Mouse (Mus musculus) forebrain, embryonic 15.5 days (tissue): ENCODE measurements around the gene Asf1a. TPM values are rescaled to one million over a fixed set of nuclear protein-coding genes. Genes with fewer than 3 reads are reported as not detected.
"Not testable (repeated sequence)": the region's sequence is repeated elsewhere in the genome, so short reads cannot be mapped to it uniquely, and the experiment has no call there.

ENCODE experiments used
- ATAC-seq: fragments of 200-750 bp; cut with Nextera tagmentation; replicated peaks from 2 replicates; pipeline ENCODE4 v1.8.0; 2017; ENCODE audit warnings: mild to moderate bottlenecking, moderate TSS enrichment, moderate library complexity
- H3K27ac ChIP-seq: fragments of 300-500 bp; sonication (generic); replicated peaks from 2 replicates; pipeline ENCODE4 v1.5.1; 2015; ENCODE audit warnings: mild to moderate bottlenecking, inconsistent platforms
- H3K27me3 ChIP-seq: fragments of 300-500 bp; sonication (generic); 2 replicates; pipeline ENCODE4 v1.6.1; 2015; ENCODE audit warnings: inconsistent platforms
- H3K36me3 ChIP-seq: fragments of 300-500 bp; sonication (generic); 2 replicates; pipeline ENCODE4 v1.6.1; 2015; ENCODE audit warnings: mild to moderate bottlenecking, inconsistent platforms
- H3K4me1 ChIP-seq: fragments of 300-500 bp; sonication (generic); 2 replicates; pipeline ENCODE4 v1.6.1; 2015; ENCODE audit warnings: inconsistent platforms
- H3K4me2 ChIP-seq: fragments of 300-500 bp; sonication (generic); replicated peaks from 2 replicates; pipeline ENCODE4 v1.6.1; 2015; ENCODE audit warnings: mild to moderate bottlenecking, inconsistent platforms
- H3K4me3 ChIP-seq: fragments of 300-500 bp; sonication (generic); 2 replicates; pipeline ENCODE4 v1.5.1; 2015; ENCODE audit warnings: mild to moderate bottlenecking, inconsistent platforms
- H3K9ac ChIP-seq: fragments of 300-500 bp; sonication (generic); replicated peaks from 2 replicates; pipeline ENCODE4 v1.6.1; 2015; ENCODE audit warnings: mild to moderate bottlenecking, inconsistent platforms
- H3K9me3 ChIP-seq: fragments of 300-500 bp; sonication (generic); 2 replicates; pipeline ENCODE4 v1.6.1; 2016; ENCODE audit warnings: inconsistent platforms
- WGBS: fragments of 180-500 bp; shearing (Covaris S2); methylation state at CpG from one replicate; pipeline ENCODE4 v1.1.7; 2015; ENCODE audit warnings: mixed read lengths; 5-methylcytosine and 5-hydroxymethylcytosine counted together
- polyA plus RNA-seq: library from polyadenylated mRNA; unstranded; fragments of >200 nt; fragmentation: Nextera tagmentation; extraction: Ambion mirVana; gene quantifications from 2 replicates; pipeline ENCODE4 v1.2.1, GENCODE M21; 2015

The Asf1a gene
- polyA plus RNA-seq, 1 experiment from 2014 or later = 114 TPM

- 77% methylated on average over 2 of the region's 2 CpGs for WGBS
Observed at GRCm38 (mm10) chr10:53608274-53608673, 11.7 kb downstream of the Asf1a start.

GRCm38 (mm10) chr10:53612172-53612571 is 15.6 kb downstream of the Asf1a start:
- 61% methylated on average over 1 of the region's 1 CpGs for WGBS
- Histone ChIP-seq H3K4me1 (0 out of 2 replicates have a peak, but pooled peaks cover 4% of the 10 kb centered on the region), H3K27me3 (no peaks in the 10 kb centered on the region), H3K4me2 (no peak overlapping the region), H3K4me3 (no peak overlapping the region), H3K27ac (peak overlapping the region; percentile 77), H3K9ac (no peak overlapping the region), H3K36me3 (peaks cover 38% of the 10 kb centered on the region), H3K9me3 (no peaks in the 10 kb centered on the region)
- peak; percentile 93 for ATAC-seq

More at GRCm38 (mm10) chr10:53608274-53608673, 11.7 kb downstream of the Asf1a start:
- Histone ChIP-seq H3K27ac (no peak overlapping the region), H3K4me1 (0 out of 2 replicates have a peak, but pooled peaks cover 4% of the 10 kb centered on the region), H3K36me3 (peaks cover 50% of the 10 kb centered on the region), H3K4me3 (no peak overlapping the region), H3K9ac (no peak overlapping the region), H3K27me3 (no peaks in the 10 kb centered on the region), H3K4me2 (no peak overlapping the region), H3K9me3 (no peaks in the 10 kb centered on the region)
- no peak for ATAC-seq

GRCm38 (mm10) chr10:53613955-53614354 is 17.4 kb downstream of the Asf1a start:
- WGBS = 90% methylated on average over 1 of the region's 1 CpGs
- H3K36me3 ChIP-seq = peaks cover 28% of the 10 kb centered on the region
- no peaks in the 10 kb centered on the region for H3K27me3 ChIP-seq
- no peak overlapping the region for H3K4me2 ChIP-seq
- H3K4me1 ChIP-seq = 0 out of 2 replicates have a peak, but pooled peaks cover 4% of the 10 kb centered on the region
- no peak for ATAC-seq
- H3K4me3 ChIP-seq = no peak overlapping the region
- H3K27ac ChIP-seq = no peak overlapping the region
- H3K9me3 ChIP-seq = no peaks in the 10 kb centered on the region
- no peak overlapping the region for H3K9ac ChIP-seq

GRCm38 (mm10) chr10:53615850-53616616 is 19.5 kb downstream of the Asf1a start:
- Histone ChIP-seq H3K27ac (no peak overlapping the region), H3K4me1 (0 out of 2 replicates have a peak, but pooled peaks cover 4% of the 10 kb centered on the region), H3K27me3 (no peaks in the 10 kb centered on the region), H3K4me2 (no peak overlapping the region), H3K9me3 (no peaks in the 10 kb centered on the region), H3K4me3 (no peak overlapping the region), H3K9ac (no peak overlapping the region), H3K36me3 (peaks cover 17% of the 10 kb centered on the region)
- ATAC-seq = no peak
- WGBS = 87% methylated on average over 8 of the region's 8 CpGs

GRCm38 (mm10) chr10:53629247-53629917 is 32.8 kb downstream of the Asf1a start:
- Histone ChIP-seq H3K27me3 (no peaks in the 10 kb centered on the region), H3K9ac (peak overlapping the region; percentile 60), H3K27ac (peak overlapping the region; percentile 83), H3K9me3 (no peaks in the 10 kb centered on the region), H3K4me2 (peak overlapping the region; percentile 52), H3K36me3 (no peaks in the 10 kb centered on the region), H3K4me3 (peak overlapping the region; percentile 67), H3K4me1 (peaks cover 5% of the 10 kb centered on the region; the same call in 1 of the 2 replicates)
- ATAC-seq = peak; percentile 80
- WGBS = under 1% methylated on average over 67 of the region's 67 CpGs

- Histone ChIP-seq H3K36me3 (no peaks in the 10 kb centered on the region), H3K27ac (peak overlapping the region; percentile 83), H3K4me3 (peak overlapping the region; percentile 67), H3K4me1 (peaks cover 5% of the 10 kb centered on the region; the same call in 1 of the 2 replicates), H3K4me2 (peak overlapping the region; percentile 52), H3K9ac (peak overlapping the region; percentile 60), H3K27me3 (no peaks in the 10 kb centered on the region), H3K9me3 (no peaks in the 10 kb centered on the region)
- ATAC-seq = peak; percentile 97
- WGBS = under 1% methylated on average over 35 of the region's 35 CpGs
Observed at GRCm38 (mm10) chr10:53629918-53630250, 33.3 kb downstream of the Asf1a start.

GRCm38 (mm10) chr10:53630339-53630738 is 33.8 kb downstream of the Asf1a start, which contains the start of gene Mcm9:
Gene Mcm9, minus strand, starts transcription at chr10:53630439.
- H3K27ac ChIP-seq = peak within 1 kb of the TSS; percentile 83
- not testable (repeated sequence) for H3K36me3 ChIP-seq, H3K27me3 ChIP-seq, H3K9me3 ChIP-seq, H3K4me1 ChIP-seq
- H3K4me2 ChIP-seq = peak within 1 kb of the TSS; percentile 52
- 60% methylated on average over 10 of the region's 10 CpGs for WGBS
- H3K9ac ChIP-seq = peak within 1 kb of the TSS; percentile 60
- H3K4me3 ChIP-seq = peak within 1 kb of the TSS; percentile 67
- ATAC-seq = peak; percentile 0; the same call in 1 of the 2 replicates

GRCm38 (mm10) chr10:53634160-53634559 is 37.6 kb downstream of the Asf1a start:
- 71% methylated on average over 10 of the region's 10 CpGs for WGBS
- no peaks in the 10 kb centered on the region for H3K36me3 ChIP-seq
- H3K4me1 ChIP-seq = peaks cover under 1% of the 10 kb centered on the region; the same call in 1 of the 2 replicates
- no peak overlapping the region for H3K4me3 ChIP-seq
- H3K9me3 ChIP-seq = no peaks in the 10 kb centered on the region
- no peak for ATAC-seq
- no peaks in the 10 kb centered on the region for H3K27me3 ChIP-seq
- no peak overlapping the region for H3K4me2 ChIP-seq
- no peak overlapping the region for H3K9ac ChIP-seq
- H3K27ac ChIP-seq = no peak overlapping the region

- Histone ChIP-seq H3K27ac (no peak overlapping the region), H3K36me3 (no peaks in the 10 kb centered on the region), H3K4me3 (no peak overlapping the region), H3K9ac (no peak overlapping the region), H3K4me1 (no peaks in the 10 kb centered on the region), H3K27me3 (no peaks in the 10 kb centered on the region), H3K4me2 (no peak overlapping the region), H3K9me3 (no peaks in the 10 kb centered on the region)
- ATAC-seq = no peak
- 85% methylated on average over 13 of the region's 13 CpGs for WGBS
Observed at GRCm38 (mm10) chr10:53635246-53635971, 38.9 kb downstream of the Asf1a start.

GRCm38 (mm10) chr10:53641507-53641906 is 45.0 kb downstream of the Asf1a start:
- Histone ChIP-seq H3K9ac (no peak overlapping the region), H3K4me1 (no peaks in the 10 kb centered on the region), H3K4me2 (no peak overlapping the region), H3K27me3 (no peaks in the 10 kb centered on the region), H3K9me3 (no peaks in the 10 kb centered on the region), H3K4me3 (no peak overlapping the region), H3K36me3 (no peaks in the 10 kb centered on the region), H3K27ac (no peak overlapping the region)
- ATAC-seq = peak; percentile 85

GRCm38 (mm10) chr10:53650683-53651082 is 54.1 kb downstream of the Asf1a start:
- Histone ChIP-seq H3K9ac (no peak overlapping the region), H3K9me3 (no peaks in the 10 kb centered on the region), H3K27me3 (no peaks in the 10 kb centered on the region), H3K4me3 (no peak overlapping the region), H3K4me2 (no peak overlapping the region), H3K36me3 (no peaks in the 10 kb centered on the region), H3K4me1 (no peaks in the 10 kb centered on the region), H3K27ac (no peak overlapping the region)
- WGBS = 76% methylated on average over 2 of the region's 2 CpGs
- ATAC-seq = no peak

- 87% methylated on average over 5 of the region's 5 CpGs for WGBS
- H3K4me3 ChIP-seq, ATAC-seq, H3K27me3 ChIP-seq, H3K27ac ChIP-seq, H3K9ac ChIP-seq, H3K4me1 ChIP-seq, H3K36me3 ChIP-seq, H3K9me3 ChIP-seq, H3K4me2 ChIP-seq: not testable (repeated sequence)
Observed at GRCm38 (mm10) chr10:53654239-53654638, 57.7 kb downstream of the Asf1a start.
